Mouse (Mus musculus): ENCODE results near the gene Cfap54. TPM values are rescaled to one million over a fixed set of nuclear protein-coding genes. Genes with fewer than 3 reads are reported as not detected.

Gene Cfap54
- total RNA-seq (2021): 10 to 100 TPM; 21.4 to 23.4 TPM
- long read RNA-seq, experiment 1, partial matches to known transcripts: 0 of 3 reads
- long read RNA-seq, experiment 1, other reads (novel, unspliced or antisense): 3 of 3 reads
- long read RNA-seq, experiment 2, partial matches to known transcripts: 1 of 4 reads
- long read RNA-seq, experiment 2, other reads (novel, unspliced or antisense): 3 of 4 reads

GRCm38 (mm10) chr10:93081133-93081779, at the start of gene Cfap54:
Gene Cfap54, minus strand, starts transcription at chr10:93081618.
- intact Hi-C loops (cut with DNase I): no loop called here
- peak within 1 kb of the TSS; percentile 90 for H3K27ac ChIP-seq
- peak within 1 kb of the TSS; percentile 67 for H3K4me3 ChIP-seq
- peak; percentile 90 to 92 for DNase-seq (ENCODE audit: extremely low spot score in 1 of 2, low spot score in 2 of 2)
- peak; percentile 97 for TF ChIP-seq CTCF (IDR thresholded peaks at IDR 0.05)

GRCm38 (mm10) chr10:93130456-93130940, 49.1 kb upstream of the Cfap54 start:
- no peak for DNase-seq (ENCODE audit: extremely low spot score in 1 of 2, low spot score in 2 of 2)
- no peak overlapping the region for H3K4me3 ChIP-seq
- H3K27ac ChIP-seq: no peak overlapping the region
- TF ChIP-seq CTCF (IDR thresholded peaks at IDR 0.05): no peak
- intact Hi-C loops (cut with DNase I): no loop called here

GRCm38 (mm10) chr10:93129904-93130455, 48.6 kb upstream of the Cfap54 start:
- Histone ChIP-seq H3K4me3 (no peak overlapping the region), H3K27ac (peak overlapping the region; percentile 10; the same call in 1 of the 2 replicates)
- intact Hi-C loops (cut with DNase I): no loop called here
- TF ChIP-seq CTCF (IDR thresholded peaks at IDR 0.05): no peak
- DNase-seq (ENCODE audit: extremely low spot score in 1 of 2, low spot score in 2 of 2): no peak

GRCm38 (mm10) chr10:93129345-93129744, 47.9 kb upstream of the Cfap54 start:
- intact Hi-C loops (cut with DNase I): no loop called here
- TF ChIP-seq CTCF (IDR thresholded peaks at IDR 0.05): no peak
- Histone ChIP-seq H3K27ac (peak overlapping the region; percentile 63), H3K4me3 (no peak overlapping the region)
- DNase-seq (ENCODE audit: extremely low spot score in 1 of 2, low spot score in 2 of 2): no peak

GRCm38 (mm10) chr10:93128566-93128965, 47.1 kb upstream of the Cfap54 start:
- no peak for TF ChIP-seq CTCF (IDR thresholded peaks at IDR 0.05)
- no peak overlapping the region for H3K4me3 ChIP-seq
- no peak for DNase-seq (ENCODE audit: extremely low spot score in 1 of 2, low spot score in 2 of 2)
- peak overlapping the region; percentile 63 for H3K27ac ChIP-seq
- intact Hi-C loops (cut with DNase I): no loop called here

GRCm38 (mm10) chr10:93126025-93126424, 44.6 kb upstream of the Cfap54 start:
- no peak for DNase-seq (ENCODE audit: extremely low spot score in 1 of 2, low spot score in 2 of 2)
- intact Hi-C loops (cut with DNase I): no loop called here
- no peak overlapping the region for H3K4me3 ChIP-seq
- no peak for TF ChIP-seq CTCF (IDR thresholded peaks at IDR 0.05)
- H3K27ac ChIP-seq: no peak overlapping the region

GRCm38 (mm10) chr10:93123957-93124613, 42.7 kb upstream of the Cfap54 start:
- intact Hi-C loops (cut with DNase I): loop anchor here (1.0 to 2.0 kb wide), 2 partner anchors 36 to 41 kb away; partner anchors contain the start of gene Cdk17
- TF ChIP-seq CTCF (IDR thresholded peaks at IDR 0.05): no peak
- peak in 1 of 2 experiments; percentile 23 for DNase-seq (ENCODE audit: extremely low spot score in 1 of 2, low spot score in 2 of 2)
- Histone ChIP-seq H3K27ac (peak overlapping the region; percentile 85), H3K4me3 (no peak overlapping the region)

- TF ChIP-seq CTCF (IDR thresholded peaks at IDR 0.05): no peak
- no peak for DNase-seq (ENCODE audit: extremely low spot score in 1 of 2, low spot score in 2 of 2)
- intact Hi-C loops (cut with DNase I): loop anchor here (2.0 kb wide), 1 partner anchor 41 kb away; no protein-coding TSS in a partner anchor
- Histone ChIP-seq H3K4me3 (no peak overlapping the region), H3K27ac (no peak overlapping the region)
These were observed 41.9 kb upstream of the Cfap54 start for GRCm38 (mm10) chr10:93123310-93123709.

- no peak for DNase-seq (ENCODE audit: extremely low spot score in 1 of 2, low spot score in 2 of 2)
- Histone ChIP-seq H3K27ac (no peak overlapping the region), H3K4me3 (no peak overlapping the region)
- intact Hi-C loops (cut with DNase I): loop anchor here (2.0 kb wide), 1 partner anchor 40 kb away; no protein-coding TSS in a partner anchor
- no peak for TF ChIP-seq CTCF (IDR thresholded peaks at IDR 0.05)
These were observed 41.2 kb upstream of the Cfap54 start for GRCm38 (mm10) chr10:93122399-93123184.

- TF ChIP-seq CTCF (IDR thresholded peaks at IDR 0.05): no peak
- H3K4me3 ChIP-seq: no peak overlapping the region
- DNase-seq (ENCODE audit: extremely low spot score in 1 of 2, low spot score in 2 of 2): no peak
- H3K27ac ChIP-seq: no peak overlapping the region
- intact Hi-C loops (cut with DNase I): no loop called here
These were observed 39.9 kb upstream of the Cfap54 start for GRCm38 (mm10) chr10:93121262-93121860.

- peak overlapping the region; percentile 69 for H3K27ac ChIP-seq
- intact Hi-C loops (cut with DNase I): no loop called here
- no peak for TF ChIP-seq CTCF (IDR thresholded peaks at IDR 0.05)
- peak; percentile 29 to 38 for DNase-seq (ENCODE audit: extremely low spot score in 1 of 2, low spot score in 2 of 2)
- H3K4me3 ChIP-seq: no peak overlapping the region
These were observed 38.4 kb upstream of the Cfap54 start for GRCm38 (mm10) chr10:93119809-93120208.
